Mouse (Mus musculus): ENCODE results near the gene Trim2.

The Trim2 gene

GRCm38 (mm10) chr3:84324000-84324399 lies 17.3 kb upstream of the Trim2 start:
- DNase-seq (ENCODE audit: low spot score in 2 of 2), result no peak

GRCm38 (mm10) chr3:84319504-84319903 lies 12.8 kb upstream of the Trim2 start:
- DNase-seq (ENCODE audit: low spot score in 2 of 2), result no peak

GRCm38 (mm10) chr3:84318865-84319264 lies 12.2 kb upstream of the Trim2 start:
- no peak for DNase-seq (ENCODE audit: low spot score in 2 of 2)

- DNase-seq (ENCODE audit: low spot score in 2 of 2), result peak in 1 of 2 experiments; percentile 25
Measured at GRCm38 (mm10) chr3:84314651-84315191, 8.0 kb upstream of the Trim2 start.

- DNase-seq (ENCODE audit: low spot score in 2 of 2), result no peak
Measured at GRCm38 (mm10) chr3:84313801-84314541, 7.3 kb upstream of the Trim2 start.

- peak; percentile 38 to 61 for DNase-seq (ENCODE audit: low spot score in 2 of 2)
Measured at GRCm38 (mm10) chr3:84313003-84313800, 6.5 kb upstream of the Trim2 start.

- DNase-seq (ENCODE audit: low spot score in 2 of 2), result no peak
Measured at GRCm38 (mm10) chr3:84312326-84312725, 5.6 kb upstream of the Trim2 start.

GRCm38 (mm10) chr3:84307516-84307915 lies 839 bp upstream of the Trim2 start:
- no peak for DNase-seq (ENCODE audit: low spot score in 2 of 2)

GRCm38 (mm10) chr3:84305722-84306510 lies 761 bp downstream of the Trim2 start:
- no peak for DNase-seq (ENCODE audit: low spot score in 2 of 2)

GRCm38 (mm10) chr3:84305010-84305692 lies 1.5 kb downstream of the Trim2 start:
- peak; percentile 66 to 80 for DNase-seq (ENCODE audit: low spot score in 2 of 2)

GRCm38 (mm10) chr3:84304339-84305009 lies 2.2 kb downstream of the Trim2 start:
- peak; percentile 55 to 71 for DNase-seq (ENCODE audit: low spot score in 2 of 2)

- no peak for DNase-seq (ENCODE audit: low spot score in 2 of 2)
Measured at GRCm38 (mm10) chr3:84303395-84303949, 3.2 kb downstream of the Trim2 start.

GRCm38 (mm10) chr3:84302273-84302672 lies 4.4 kb downstream of the Trim2 start:
- peak in 1 of 2 experiments; percentile 48 for DNase-seq (ENCODE audit: low spot score in 2 of 2)

- no peak for DNase-seq (ENCODE audit: low spot score in 2 of 2)
Measured at GRCm38 (mm10) chr3:84301674-84302073, 5.0 kb downstream of the Trim2 start.

- DNase-seq (ENCODE audit: low spot score in 2 of 2), result no peak
Measured at GRCm38 (mm10) chr3:84298186-84298585, 8.5 kb downstream of the Trim2 start.

- DNase-seq (ENCODE audit: low spot score in 2 of 2), result no peak
Measured at GRCm38 (mm10) chr3:84296676-84297075, 10.0 kb downstream of the Trim2 start.

- no peak for DNase-seq (ENCODE audit: low spot score in 2 of 2)
Measured at GRCm38 (mm10) chr3:84294734-84295133, 11.9 kb downstream of the Trim2 start.

GRCm38 (mm10) chr3:84293666-84294595 lies 12.7 kb downstream of the Trim2 start:
- DNase-seq (ENCODE audit: low spot score in 2 of 2), result no peak

GRCm38 (mm10) chr3:84292238-84292637 lies 14.4 kb downstream of the Trim2 start:
- no peak for DNase-seq (ENCODE audit: low spot score in 2 of 2)
